Mouse (Mus musculus): ENCODE measurements around the gene Clec3a. TPM values are rescaled to one million over a fixed set of nuclear protein-coding genes. Genes with fewer than 3 reads are reported as not detected.

Gene Clec3a
- not detected in 2 replicates for polyA plus RNA-seq (2015; fragmentation: Nextera tagmentation; extraction: Ambion mirVana)

DNA sequence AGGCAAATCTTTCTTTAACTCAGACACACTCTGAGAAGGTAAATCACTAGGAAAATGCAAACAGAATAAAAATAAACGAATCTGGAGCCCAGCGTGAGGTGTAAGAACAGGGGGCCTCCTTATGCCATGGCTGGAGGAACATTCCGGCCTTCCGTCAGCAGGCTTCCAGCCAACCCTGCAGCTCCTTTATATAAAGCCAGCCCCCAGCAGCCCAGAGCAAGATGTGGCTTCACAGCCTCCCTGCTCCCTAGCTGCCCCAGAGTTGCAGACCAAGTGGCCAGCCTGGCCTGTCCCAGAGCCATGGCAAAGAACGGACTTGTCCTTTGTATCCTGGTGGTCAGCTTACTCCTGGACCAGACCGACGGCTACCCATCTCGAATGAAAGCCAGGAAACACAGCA lies at the start of gene Clec3a:
Gene Clec3a (plus strand): TSS at position 301 of the 400 bp plus-strand sequence.
- Histone ChIP-seq H3K36me3 (no peaks in the 10 kb centered on the region), H3K4me2 (no peak within 1 kb of the TSS), H3K27ac (replicated peaks) (no peak within 1 kb of the TSS), H3K27me3 (no peaks in the 10 kb centered on the region), H3K4me1 (replicated peaks) (no peaks in the 10 kb centered on the region), H3K9ac (no peak within 1 kb of the TSS), H3K9me3 (no peaks in the 10 kb centered on the region), H3K4me3 (no peak within 1 kb of the TSS)
- WGBS, result 86% methylated on average over 8 of the region's 8 CpGs
- no peak for ATAC-seq (ENCODE audit: low read depth)

DNA sequence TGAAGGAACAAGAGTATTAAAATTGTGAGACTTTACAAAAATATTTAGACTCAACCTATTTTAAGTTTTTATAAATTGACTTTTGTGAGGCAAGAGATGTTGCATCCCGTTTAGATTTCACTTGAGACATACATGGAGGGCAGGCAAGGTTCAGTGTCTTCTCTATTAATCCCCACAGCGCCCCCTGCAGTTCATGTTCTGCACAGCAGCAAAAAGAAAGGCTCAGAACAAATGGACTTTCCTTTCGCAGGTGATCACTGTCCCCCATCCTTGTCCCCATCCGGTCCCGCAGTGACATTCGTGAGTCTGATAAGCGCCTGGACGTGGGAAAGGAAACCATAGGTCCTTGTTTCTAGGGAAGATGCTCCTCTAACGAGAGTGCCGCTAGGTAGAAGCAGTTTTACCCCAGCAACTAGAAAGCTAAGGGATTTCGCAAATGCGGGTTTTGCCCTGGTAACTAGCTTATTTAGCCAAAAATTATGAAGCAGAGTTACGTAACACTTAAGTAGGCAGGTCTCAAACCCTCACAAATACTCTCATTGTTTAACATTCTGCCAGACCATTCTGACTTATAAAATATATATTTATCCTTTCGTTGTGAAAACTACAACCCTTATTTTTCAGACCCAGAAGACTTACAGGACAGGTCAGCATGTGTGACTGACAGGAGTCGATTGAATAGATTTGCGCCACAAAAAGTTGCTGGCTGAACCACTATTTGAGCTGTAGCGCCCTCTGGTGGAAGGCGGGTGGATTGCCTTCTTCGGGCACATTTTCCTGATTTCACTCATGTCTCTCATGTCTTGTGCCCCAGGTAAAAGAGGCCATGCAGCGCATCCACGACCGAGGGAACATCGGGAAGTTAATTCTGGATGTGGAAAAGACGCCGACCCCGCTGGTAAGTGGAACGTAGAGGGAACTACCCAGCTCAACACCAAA lies 48.6 kb upstream of the Clec3a start:
- WGBS, result 35% methylated on average over 27 of the region's 27 CpGs
- Histone ChIP-seq H3K9ac (no peak overlapping the region), H3K36me3 (no peaks in the 10 kb centered on the region), H3K27ac (replicated peaks) (peak overlapping the region; percentile 68), H3K4me1 (replicated peaks) (peaks cover 5% of the 10 kb centered on the region; the same call in 1 of the 2 replicates), H3K4me3 (no peak overlapping the region), H3K9me3 (no peaks in the 10 kb centered on the region), H3K27me3 (no peaks in the 10 kb centered on the region), H3K4me2 (peak overlapping the region; percentile 25; the same call in 1 of the 2 replicates)
- peak; percentile 47; the same call in 1 of the 2 replicates for ATAC-seq (ENCODE audit: low read depth)

DNA sequence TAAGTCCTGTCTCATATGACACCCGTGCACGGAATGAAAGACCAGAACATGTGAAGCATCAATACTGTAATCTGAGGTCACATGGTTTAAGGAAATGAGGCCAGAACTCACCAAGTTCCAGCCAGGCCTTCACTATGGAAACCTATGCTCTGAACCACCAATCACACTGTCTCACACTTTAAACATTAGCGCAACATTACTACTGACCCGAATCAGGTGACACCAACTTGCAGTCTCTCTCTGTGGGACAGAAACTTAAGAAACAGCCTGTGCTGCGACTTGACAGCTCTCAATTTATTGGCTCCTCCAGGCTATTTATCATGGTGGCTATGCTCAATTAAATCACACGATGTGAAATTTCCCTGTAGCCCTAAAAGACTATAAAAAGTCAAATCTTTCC lies 43.5 kb upstream of the Clec3a start:
- no peak for ATAC-seq (ENCODE audit: low read depth)
- Histone ChIP-seq H3K9ac (no peak overlapping the region), H3K9me3 (no peaks in the 10 kb centered on the region), H3K27me3 (no peaks in the 10 kb centered on the region), H3K4me3 (no peak overlapping the region), H3K27ac (replicated peaks) (no peak overlapping the region), H3K36me3 (no peaks in the 10 kb centered on the region), H3K4me1 (replicated peaks) (peaks cover under 1% of the 10 kb centered on the region), H3K4me2 (no peak overlapping the region)
- WGBS, result 65% methylated on average over 6 of the region's 6 CpGs

DNA sequence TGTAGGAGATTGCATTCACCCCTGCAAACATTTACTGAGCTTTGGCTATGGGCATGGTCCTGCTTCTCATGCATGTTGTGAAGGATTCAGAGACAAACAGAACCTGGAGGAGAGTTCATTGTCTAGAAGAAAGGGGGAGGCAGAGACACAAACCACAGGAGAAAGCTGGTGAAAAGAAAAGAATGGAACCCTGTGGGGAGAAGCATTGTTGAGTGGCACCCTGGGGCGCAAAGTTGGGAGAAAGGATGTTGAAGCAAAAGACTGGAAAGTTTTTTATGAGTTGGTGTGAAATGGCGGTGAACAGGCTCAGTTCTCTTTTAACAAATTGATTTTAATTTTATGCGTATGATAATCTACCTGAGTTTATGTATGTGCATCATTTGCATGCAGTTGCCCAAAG lies 33.7 kb upstream of the Clec3a start:
- Histone ChIP-seq H3K27ac (replicated peaks) (no peak overlapping the region), H3K4me1 (replicated peaks) (no peaks in the 10 kb centered on the region), H3K27me3 (no peaks in the 10 kb centered on the region), H3K4me3 (no peak overlapping the region), H3K4me2 (no peak overlapping the region), H3K9me3 (no peaks in the 10 kb centered on the region), H3K9ac (no peak overlapping the region), H3K36me3 (no peaks in the 10 kb centered on the region)
- no peak for ATAC-seq (ENCODE audit: low read depth)
- WGBS, result 79% methylated on average over 3 of the region's 3 CpGs

DNA sequence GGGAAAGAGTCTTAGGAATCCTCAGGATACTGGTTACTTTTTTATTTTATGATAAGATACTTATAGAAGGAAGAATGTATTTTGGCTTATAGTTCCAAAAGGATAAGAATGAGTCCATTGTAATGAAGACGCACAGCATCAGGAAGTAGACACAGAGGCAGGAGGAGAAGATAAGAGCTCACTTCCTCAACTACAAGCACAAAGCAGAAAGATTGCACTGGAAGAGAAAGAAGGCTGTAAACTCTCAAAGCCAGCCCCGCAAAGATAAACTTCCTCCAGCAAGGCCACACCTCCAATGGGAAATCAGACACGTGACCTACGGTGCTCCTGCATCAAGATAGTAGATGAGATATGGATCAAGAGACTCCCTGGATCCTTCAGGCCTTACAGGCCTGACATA lies 30.4 kb upstream of the Clec3a start:
- ATAC-seq (ENCODE audit: low read depth), result no peak
- Histone ChIP-seq H3K9ac (no peak overlapping the region), H3K27me3 (no peaks in the 10 kb centered on the region), H3K36me3 (no peaks in the 10 kb centered on the region), H3K4me1 (replicated peaks) (no peaks in the 10 kb centered on the region), H3K4me2 (no peak overlapping the region), H3K4me3 (no peak overlapping the region), H3K9me3 (no peaks in the 10 kb centered on the region), H3K27ac (replicated peaks) (no peak overlapping the region)
- WGBS, result 85% methylated on average over 4 of the region's 4 CpGs

DNA sequence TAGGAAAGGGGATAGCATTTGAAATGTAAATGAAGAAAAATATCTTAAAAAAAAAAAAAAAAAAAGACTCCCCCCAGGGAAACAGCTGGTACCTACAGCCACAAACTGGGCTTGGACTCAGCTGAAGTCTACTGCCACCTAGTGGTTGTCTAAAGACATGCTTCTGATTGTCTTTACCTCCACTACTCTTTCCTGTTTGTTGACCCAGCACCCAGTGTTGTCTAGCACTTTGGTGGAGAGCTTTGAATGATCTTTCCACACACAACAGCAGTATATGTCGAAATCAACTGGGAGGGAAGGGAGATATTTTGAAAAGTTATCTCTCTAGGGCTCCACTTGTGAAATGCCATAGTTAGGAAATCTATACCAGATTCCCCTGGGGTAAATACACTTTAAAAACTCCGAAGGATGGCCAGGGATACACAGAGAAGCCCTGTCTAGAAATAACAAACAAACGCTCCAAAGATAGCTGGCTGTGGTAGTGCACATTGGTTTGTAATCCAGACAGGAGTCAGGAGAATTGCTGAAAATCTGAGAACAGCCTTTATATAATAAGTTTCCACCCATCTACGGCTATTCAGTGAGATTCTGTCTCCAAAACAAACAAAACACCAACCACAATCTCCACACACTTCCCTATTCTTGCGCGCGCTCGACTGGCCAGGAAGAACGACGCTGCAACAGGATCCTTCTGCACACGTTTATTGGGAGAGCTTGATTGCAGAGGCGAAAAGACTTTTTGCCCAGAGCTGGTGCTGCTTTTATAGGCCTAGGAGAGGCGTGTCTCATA lies 27.2 kb upstream of the Clec3a start:
- no peak overlapping the region for H3K4me2 ChIP-seq
- no peaks in the 10 kb centered on the region for H3K4me1 ChIP-seq (replicated peaks)
- H3K4me3 ChIP-seq, result no peak overlapping the region
- H3K9ac ChIP-seq, result no peak overlapping the region
- no peak for ATAC-seq (ENCODE audit: low read depth)
- no peaks in the 10 kb centered on the region for H3K36me3 ChIP-seq
- 89% methylated on average over 11 of the region's 13 CpGs for WGBS
- H3K27ac ChIP-seq (replicated peaks), result no peak overlapping the region
- H3K27me3 ChIP-seq, result no peaks in the 10 kb centered on the region
- H3K9me3 ChIP-seq, result no peaks in the 10 kb centered on the region

DNA sequence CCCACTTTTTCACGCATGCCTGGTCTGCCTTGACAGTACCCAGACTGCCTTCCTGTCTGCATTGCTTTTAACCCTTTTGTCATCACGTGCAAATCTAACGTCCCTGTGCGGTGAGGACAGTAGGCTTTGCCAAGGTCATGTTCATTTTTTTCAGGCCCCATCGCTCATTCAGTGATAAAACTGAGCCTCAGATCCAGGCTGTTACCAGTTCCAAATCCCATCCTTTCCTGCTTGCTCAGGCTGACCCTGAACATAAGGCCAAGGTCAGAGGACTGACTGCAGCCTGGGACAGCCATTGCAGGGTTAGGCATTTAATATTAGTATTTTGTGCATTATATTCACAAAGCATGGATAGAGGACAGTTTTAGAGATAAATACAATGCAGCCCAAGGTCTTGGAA lies 19.6 kb upstream of the Clec3a start:
- Histone ChIP-seq H3K4me2 (no peak overlapping the region), H3K36me3 (no peaks in the 10 kb centered on the region), H3K9ac (no peak overlapping the region), H3K4me3 (no peak overlapping the region), H3K4me1 (replicated peaks) (no peaks in the 10 kb centered on the region), H3K9me3 (no peaks in the 10 kb centered on the region), H3K27ac (replicated peaks) (no peak overlapping the region), H3K27me3 (no peaks in the 10 kb centered on the region)
- 88% methylated on average over 5 of the region's 5 CpGs for WGBS
- ATAC-seq (ENCODE audit: low read depth), result no peak

DNA sequence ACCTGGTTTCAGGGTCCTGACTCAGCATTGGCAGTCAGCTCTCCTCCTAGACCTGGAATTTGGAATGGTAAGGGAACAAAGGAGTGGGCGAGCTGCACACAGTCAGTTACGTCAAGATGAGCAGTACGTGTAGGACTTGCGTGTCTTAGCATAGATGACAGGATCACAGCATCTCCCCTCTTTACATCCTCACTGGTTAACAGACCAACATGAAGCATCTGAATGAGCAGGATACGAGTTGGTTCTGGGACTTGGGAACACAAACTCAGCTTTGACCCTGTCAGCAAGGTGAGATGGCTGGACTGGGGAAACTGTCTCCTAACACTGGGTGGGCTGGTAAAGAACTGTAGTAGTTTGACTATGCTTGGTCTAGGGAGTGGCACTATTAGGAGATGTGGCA lies 18.6 kb upstream of the Clec3a start:
- Histone ChIP-seq H3K36me3 (no peaks in the 10 kb centered on the region), H3K27me3 (no peaks in the 10 kb centered on the region), H3K4me3 (no peak overlapping the region), H3K9ac (no peak overlapping the region), H3K27ac (replicated peaks) (no peak overlapping the region), H3K4me1 (replicated peaks) (no peaks in the 10 kb centered on the region), H3K9me3 (no peaks in the 10 kb centered on the region), H3K4me2 (no peak overlapping the region)
- WGBS, result 97% methylated on average over 5 of the region's 5 CpGs
- ATAC-seq (ENCODE audit: low read depth), result no peak

DNA sequence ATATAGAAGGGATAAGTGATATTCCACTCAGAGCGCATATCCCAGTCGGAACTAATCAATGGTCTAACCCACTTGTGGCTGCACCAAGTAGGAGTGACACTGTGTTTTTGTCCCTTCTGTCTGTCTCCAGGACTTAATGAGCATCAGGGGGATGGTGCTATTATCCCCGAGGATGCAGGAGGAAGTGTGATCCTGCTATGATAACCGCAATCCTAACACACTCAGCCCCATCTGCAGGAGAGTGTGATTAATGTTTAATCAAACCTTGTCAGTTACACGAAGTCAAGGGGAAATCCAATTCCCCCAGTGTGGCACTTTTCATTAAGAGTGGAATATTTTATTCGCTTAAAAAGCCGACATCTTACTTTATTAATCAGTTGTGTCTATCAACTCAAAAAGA lies 16.2 kb upstream of the Clec3a start:
- no peak for ATAC-seq (ENCODE audit: low read depth)
- no peaks in the 10 kb centered on the region for H3K27me3 ChIP-seq
- 44% methylated on average over 7 of the region's 7 CpGs for WGBS
- H3K4me3 ChIP-seq, result no peak overlapping the region
- H3K9ac ChIP-seq, result no peak overlapping the region
- H3K9me3 ChIP-seq, result no peaks in the 10 kb centered on the region
- no peak overlapping the region for H3K4me2 ChIP-seq
- no peaks in the 10 kb centered on the region for H3K4me1 ChIP-seq (replicated peaks)
- H3K36me3 ChIP-seq, result no peaks in the 10 kb centered on the region
- H3K27ac ChIP-seq (replicated peaks), result no peak overlapping the region

DNA sequence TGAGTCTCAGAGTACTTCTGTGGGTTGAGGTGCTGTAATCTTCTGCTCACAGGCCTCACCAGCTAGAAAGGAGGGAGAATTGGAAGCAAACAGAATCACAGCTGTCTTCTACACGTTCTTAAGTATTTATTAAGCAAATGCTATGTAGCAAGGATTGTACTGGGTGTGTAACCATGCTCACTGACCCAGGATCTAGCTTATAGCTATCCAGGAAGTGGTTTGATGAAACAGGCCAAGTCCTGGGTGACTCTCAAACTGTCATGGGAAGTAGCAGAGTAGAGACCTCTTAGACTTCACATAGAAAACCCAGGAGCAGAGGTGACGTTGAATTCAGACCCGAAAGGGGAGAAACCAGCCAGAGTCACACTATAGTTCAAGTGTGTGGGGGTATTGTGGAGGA lies 6.5 kb upstream of the Clec3a start:
- ATAC-seq (ENCODE audit: low read depth), result no peak
- WGBS, result 81% methylated on average over 3 of the region's 3 CpGs

DNA sequence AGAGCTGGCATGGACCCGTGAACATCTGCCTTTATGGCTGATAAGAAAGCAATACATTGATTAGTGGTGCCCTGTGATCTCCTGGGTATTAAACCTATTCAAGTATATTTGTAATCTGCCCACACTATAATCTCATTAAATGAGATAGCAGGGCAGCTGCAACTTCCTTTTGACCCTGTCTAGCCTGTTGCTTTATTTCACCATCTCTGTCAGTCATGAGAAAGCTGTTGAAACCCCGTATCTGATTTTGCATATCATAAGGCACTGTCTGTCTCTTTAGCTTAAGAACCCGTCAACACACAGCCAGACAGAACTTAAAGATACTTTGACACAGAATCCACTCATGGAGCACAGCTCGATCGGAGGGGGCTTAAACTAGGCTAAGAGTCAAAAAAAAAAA lies 600 bp downstream of the Clec3a start:
- no peaks in the 10 kb centered on the region for H3K4me1 ChIP-seq (replicated peaks)
- H3K27ac ChIP-seq (replicated peaks), result no peak overlapping the region
- no peaks in the 10 kb centered on the region for H3K9me3 ChIP-seq
- H3K4me2 ChIP-seq, result no peak overlapping the region
- no peak overlapping the region for H3K9ac ChIP-seq
- no peak for ATAC-seq (ENCODE audit: low read depth)
- 86% methylated on average over 5 of the region's 5 CpGs for WGBS
- H3K4me3 ChIP-seq, result no peak overlapping the region
- H3K36me3 ChIP-seq, result no peaks in the 10 kb centered on the region
- H3K27me3 ChIP-seq, result no peaks in the 10 kb centered on the region

More for the DNA sequence above, 6.5 kb upstream of the Clec3a start:
- Histone ChIP-seq H3K4me1 (replicated peaks) (no peaks in the 10 kb centered on the region), H3K9ac (no peak overlapping the region), H3K4me2 (no peak overlapping the region), H3K4me3 (no peak overlapping the region), H3K9me3 (no peaks in the 10 kb centered on the region), H3K27me3 (no peaks in the 10 kb centered on the region), H3K36me3 (no peaks in the 10 kb centered on the region), H3K27ac (replicated peaks) (no peak overlapping the region)

DNA sequence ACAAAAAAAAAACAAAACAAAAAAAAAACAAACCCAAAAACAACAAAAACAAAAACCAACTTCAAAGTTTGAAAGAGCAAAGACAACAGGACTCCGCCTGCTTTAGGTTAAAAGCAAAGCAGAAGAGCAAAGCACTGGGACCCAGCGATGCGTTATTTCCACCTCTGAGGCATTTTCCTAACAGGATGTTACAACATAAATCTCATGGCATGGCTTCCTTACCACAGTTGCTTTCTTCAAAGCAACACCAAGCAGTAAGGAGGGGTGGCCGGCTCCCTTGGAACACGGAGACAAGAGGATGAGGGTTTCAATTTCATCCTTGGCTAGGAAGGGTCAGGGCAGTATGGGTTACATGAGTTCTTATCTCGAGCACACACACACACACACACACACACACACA lies 1.0 kb downstream of the Clec3a start:
- Histone ChIP-seq H3K27me3 (no peaks in the 10 kb centered on the region), H3K4me2 (no peak overlapping the region), H3K9ac (no peak overlapping the region), H3K9me3 (no peaks in the 10 kb centered on the region), H3K36me3 (no peaks in the 10 kb centered on the region), H3K4me3 (no peak overlapping the region), H3K27ac (replicated peaks) (no peak overlapping the region), H3K4me1 (replicated peaks) (no peaks in the 10 kb centered on the region)
- 70% methylated on average over 6 of the region's 6 CpGs for WGBS
- ATAC-seq (ENCODE audit: low read depth), result no peak
